Comparison of ENCODE assay signal across 8 mouse cellular contexts in the genomic region with DNA sequence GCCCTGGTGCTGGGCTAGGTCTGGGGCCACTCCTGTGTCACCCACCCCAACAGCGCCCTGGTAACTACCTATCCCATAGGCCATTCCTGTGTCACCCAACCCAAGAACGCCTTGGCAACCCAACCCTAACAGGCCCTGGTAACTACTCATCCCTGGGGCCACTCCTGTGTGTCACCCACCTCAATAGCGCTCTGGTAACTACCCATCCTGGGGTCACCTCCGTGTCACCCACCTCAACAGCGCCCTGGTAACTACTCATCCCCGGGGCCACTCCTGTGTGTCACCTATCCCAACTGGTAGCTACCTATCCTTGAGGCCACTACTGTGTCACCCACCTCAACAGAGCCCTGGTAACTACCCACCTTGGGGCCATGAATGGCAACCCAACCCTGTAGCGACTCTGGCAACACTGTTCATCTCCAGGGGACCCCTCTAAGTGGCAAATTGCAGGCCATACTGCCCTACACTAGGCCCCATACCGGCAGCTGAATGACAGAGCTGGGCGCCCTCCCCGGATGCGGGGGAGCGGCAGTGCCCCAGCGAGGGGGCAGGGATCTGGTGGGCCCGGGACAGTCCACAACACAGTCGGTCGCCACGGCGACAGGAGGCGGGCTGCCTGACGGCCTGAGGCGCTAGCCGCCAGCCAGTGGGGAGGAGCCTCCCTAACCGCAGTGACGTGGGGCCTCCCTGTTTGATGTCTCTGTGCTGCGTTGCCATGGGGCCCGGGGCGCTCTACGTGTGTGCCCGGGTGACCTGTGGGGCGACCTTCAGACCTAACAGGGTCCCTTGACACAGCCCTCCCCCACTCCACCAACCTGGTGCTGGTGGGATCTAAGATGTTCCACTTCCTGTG. TPM values are rescaled to one million over a fixed set of nuclear protein-coding genes. Genes with fewer than 3 reads are reported as not detected.
DNase-seq lines count a peak whose midpoint lies in the region; TF ChIP-seq lines count a peak whose summit lies in the region.

No protein-coding gene starts in this region.

- H3K79me2 ChIP-seq in liver, adult 2 months (ENCODE audit: control insufficient read depth, insufficient read depth, low read length), result peaks cover 8% of the 10 kb centered on the region; the same call in 1 of the 2 replicates

- H3K9ac ChIP-seq in liver, adult 2 months (ENCODE audit: low read depth, low read length), result peak overlapping the region; percentile 45

- H3K36me3 ChIP-seq in liver, adult 2 months (ENCODE audit: control insufficient read depth, insufficient read depth, low read length), result no peaks in the 10 kb centered on the region

- DNase-seq in urinary bladder, adult 18-20 months (ENCODE audit: low spot score in 2 of 2), result peak; percentile 86 to 89
- DNase-seq in urinary bladder, postnatal 10 days (ENCODE audit: low spot score), result no peak
- DNase-seq in heart, adult 9 months (ENCODE audit: low spot score in 2 of 2), result peak; percentile 97
- peak; percentile 83 for DNase-seq in kidney, adult 9 months
- no peak for DNase-seq in liver, adult 2 months (ENCODE audit: extremely low read depth, low read depth, low spot score)
- peak; percentile 99 to 100 for DNase-seq in monocyte, adult 2 months (ENCODE audit: low read depth in 1 of 2, low spot score in 2 of 2)
- peak; percentile 94 to 96 for DNase-seq in spleen, postnatal 36 days (ENCODE audit: low spot score in 2 of 2)

- H3K4me3 ChIP-seq in embryonic fibroblast, embryonic 13.5 days (ENCODE audit: insufficient read depth, low read length), result peak overlapping the region; percentile 31
- peak overlapping the region; percentile 50 for H3K4me3 ChIP-seq in liver, adult 2 months (ENCODE audit: insufficient read depth, low read depth, low read length)

- H3K27ac ChIP-seq in embryonic fibroblast, embryonic 13.5 days (ENCODE audit: insufficient read depth, low read length), result peak overlapping the region; percentile 96
- peak overlapping the region; percentile 73 for H3K27ac ChIP-seq in liver, adult 2 months (replicated peaks; ENCODE audit: insufficient read depth, low read depth, low read length)

- 10% methylated on average over 30 of the region's 30 CpGs for WGBS in liver, adult 2 months

- TF ChIP-seq POLR2A in embryonic fibroblast, embryonic 13.5 days (IDR thresholded peaks at IDR 0.05; ENCODE audit: low read depth, low read length), result peak; percentile 48
- no peak for TF ChIP-seq POLR2A in liver, adult 2 months (IDR thresholded peaks at IDR 0.05; ENCODE audit: extremely low read depth, insufficient read depth, low read length)

- H3K4me1 ChIP-seq in embryonic fibroblast, embryonic 13.5 days (ENCODE audit: control insufficient read depth, insufficient read depth, low read length), result peaks cover 5% of the 10 kb centered on the region
- H3K4me1 ChIP-seq in liver, adult 2 months (ENCODE audit: control insufficient read depth, insufficient read depth, low read length), result 0 out of 2 replicates have a peak, but pooled peaks cover 2% of the 10 kb centered on the region

- TF ChIP-seq CTCF in embryonic fibroblast, embryonic 13.5 days (IDR thresholded peaks at IDR 0.05; ENCODE audit: borderline replicate concordance, insufficient read depth, low read length), result no peak
- no peak for TF ChIP-seq CTCF in liver, adult 2 months (IDR thresholded peaks at IDR 0.05; ENCODE audit: low read depth, low read length)

- H3K27me3 ChIP-seq in liver, adult 2 months (ENCODE audit: control insufficient read depth, insufficient read depth, low read length), result no peaks in the 10 kb centered on the region

RNA-seq across cellular contexts. Expression of a gene that starts 13.1 kb away (rescaled TPM):
- polyA plus RNA-seq in embryonic fibroblast, embryonic 13.5 days (2011; ENCODE audit: insufficient read length, low read depth, missing spikeins), result not detected in 2 replicates
- not detected in 2 replicates for total RNA-seq in liver, adult 2 months (2014; rRNA removed)
- not detected in 2 replicates for polyA plus RNA-seq in liver, adult 2 months (2012; rRNA removed)

RNA-seq across cellular contexts. Expression of a gene that starts 38.7 kb away (rescaled TPM):
- polyA plus RNA-seq in embryonic fibroblast, embryonic 13.5 days (2011; ENCODE audit: insufficient read length, low read depth, missing spikeins), result 7.3 and 10.9 TPM in 2 replicates
- 2.8 and 3.7 TPM in 2 replicates for total RNA-seq in liver, adult 2 months (2014; rRNA removed)
- polyA plus RNA-seq in liver, adult 2 months (2012; rRNA removed), result 6.9 and 8.4 TPM in 2 replicates

RNA-seq across cellular contexts. Expression of a gene that starts 50.3 kb away (rescaled TPM):
- 0.48 and 0.95 TPM in 2 replicates for polyA plus RNA-seq in embryonic fibroblast, embryonic 13.5 days (2011; ENCODE audit: insufficient read length, low read depth, missing spikeins)
- total RNA-seq in liver, adult 2 months (2014; rRNA removed), result not detected in 2 replicates
- 0.07 and 0.11 TPM in 2 replicates for polyA plus RNA-seq in liver, adult 2 months (2012; rRNA removed)

RNA-seq across cellular contexts. Expression of a gene that starts 50.4 kb away (rescaled TPM):
- 17.7 and 20.0 TPM in 2 replicates for polyA plus RNA-seq in embryonic fibroblast, embryonic 13.5 days (2011; ENCODE audit: insufficient read length, low read depth, missing spikeins)
- 4.0 and 5.6 TPM in 2 replicates for total RNA-seq in liver, adult 2 months (2014; rRNA removed)
- 10.4 and 10.6 TPM in 2 replicates for polyA plus RNA-seq in liver, adult 2 months (2012; rRNA removed)

RNA-seq across cellular contexts. Expression of a gene that starts 51.4 kb away (rescaled TPM):
- polyA plus RNA-seq in embryonic fibroblast, embryonic 13.5 days (2011; ENCODE audit: insufficient read length, low read depth, missing spikeins), result 98.2 and 104 TPM in 2 replicates
- 103 and 115 TPM in 2 replicates for total RNA-seq in liver, adult 2 months (2014; rRNA removed)
- polyA plus RNA-seq in liver, adult 2 months (2012; rRNA removed), result 99.3 and 105 TPM in 2 replicates

Comparison
In these comparisons a context has a peak if more than half of its experiments do, and no peak if none do; other contexts are left out.
1. DNase-seq: peak in urinary bladder, adult 18-20 months (2 of 2), heart, adult 9 months (2 of 2), kidney, adult 9 months (single experiment), monocyte, adult 2 months (2 of 2) and spleen, postnatal 36 days (2 of 2); none in urinary bladder, postnatal 10 days (single experiment) and liver, adult 2 months (single experiment).